ENCODE assay signal across 13 mouse cellular contexts in genomic region chr19:45596019-45596418, GRCm38 (mm10). TPM values are rescaled to one million over a fixed set of nuclear protein-coding genes. Genes with fewer than 3 reads are reported as not detected.
DNase-seq lines count a peak whose midpoint lies in the region; ATAC-seq lines count a peak whose summit lies in the region.
"Had no signal": no experiment of that assay in that cellular context is flagged by ENCODE, and none has a peak within 500 bp of the region (broad histone marks: within the 10 kb centered on the region; RNA-seq: fewer than 3 reads in every experiment).

No protein-coding gene starts in this region.

- peak; percentile 75 for ATAC-seq in midbrain, embryonic 15.5 days (replicated peaks)
- no peak for ATAC-seq in kidney, embryonic 15.5 days (replicated peaks; ENCODE audit: low FRiP score)
- ATAC-seq in liver, embryonic 12.5 days = no peak

- 9% methylated on average over 7 of the region's 7 CpGs for WGBS in midbrain, embryonic 15.5 days
- 38% methylated on average over 7 of the region's 7 CpGs for WGBS in kidney, embryonic 15.5 days
- WGBS in liver, embryonic 12.5 days (ENCODE audit: insufficient replicate concordance) = 85% methylated on average over 7 of the region's 7 CpGs

- H3K4me2 ChIP-seq in midbrain, embryonic 15.5 days = no peak overlapping the region
- no peak overlapping the region for H3K4me2 ChIP-seq in kidney, embryonic 15.5 days
- no peak overlapping the region for H3K4me2 ChIP-seq in liver, embryonic 12.5 days
- H3K4me2 ChIP-seq: lung, embryonic 14.5 days had no signal

- 0 out of 2 replicates have a peak, but pooled peaks cover 3% of the 10 kb centered on the region for H3K27me3 ChIP-seq in midbrain, embryonic 15.5 days (replicated peaks)
- H3K27me3 ChIP-seq in kidney, embryonic 15.5 days = no peaks in the 10 kb centered on the region
- no peaks in the 10 kb centered on the region for H3K27me3 ChIP-seq in liver, embryonic 12.5 days (replicated peaks)

- DNase-seq in embryo, embryonic 10 days (ENCODE audit: low spot score) = peak; percentile 51
- no peak for DNase-seq in embryo, embryonic 9.5 days (ENCODE audit: extremely low spot score)
- peak; percentile 59 for DNase-seq in embryo, embryonic 10.5 days (ENCODE audit: low spot score)
- DNase-seq in gastrocnemius, postnatal 10 days = peak; percentile 52
- no peak for DNase-seq in ovary, postnatal 10 days (ENCODE audit: low spot score)
- DNase-seq: adrenal gland, postnatal 36 days; cerebellum, adult 9-11 months; kidney, postnatal 14 days; lung, embryonic 14.5 days had no signal

- H3K27ac ChIP-seq in midbrain, embryonic 15.5 days = no peak overlapping the region
- H3K27ac ChIP-seq in kidney, embryonic 15.5 days = no peak overlapping the region
- no peak overlapping the region for H3K27ac ChIP-seq in liver, embryonic 12.5 days

- no peak overlapping the region for H3K9ac ChIP-seq in midbrain, embryonic 15.5 days
- no peak overlapping the region for H3K9ac ChIP-seq in kidney, embryonic 15.5 days
- no peak overlapping the region for H3K9ac ChIP-seq in liver, embryonic 12.5 days
- H3K9ac ChIP-seq: lung, embryonic 14.5 days had no signal

- H3K4me3 ChIP-seq in midbrain, embryonic 15.5 days = no peak overlapping the region
- no peak overlapping the region for H3K4me3 ChIP-seq in kidney, embryonic 15.5 days (replicated peaks)
- H3K4me3 ChIP-seq in liver, embryonic 12.5 days = no peak overlapping the region
- H3K4me3 ChIP-seq: myocyte had no signal

- peaks cover 11% of the 10 kb centered on the region; the same call in 1 of the 2 replicates for H3K4me1 ChIP-seq in midbrain, embryonic 15.5 days
- peaks cover 14% of the 10 kb centered on the region for H3K4me1 ChIP-seq in kidney, embryonic 15.5 days
- H3K4me1 ChIP-seq in liver, embryonic 12.5 days = peaks cover 20% of the 10 kb centered on the region

- H3K9me3 ChIP-seq in midbrain, embryonic 15.5 days = no peaks in the 10 kb centered on the region
- H3K9me3 ChIP-seq in kidney, embryonic 15.5 days (replicated peaks) = no peaks in the 10 kb centered on the region
- no peaks in the 10 kb centered on the region for H3K9me3 ChIP-seq in liver, embryonic 12.5 days (replicated peaks)

- H3K36me3 ChIP-seq in midbrain, embryonic 15.5 days (replicated peaks) = no peaks in the 10 kb centered on the region
- peaks cover 6% of the 10 kb centered on the region for H3K36me3 ChIP-seq in kidney, embryonic 15.5 days
- H3K36me3 ChIP-seq in liver, embryonic 12.5 days = peaks cover 9% of the 10 kb centered on the region

RNA-seq across cellular contexts. Expression of gene Gm17018, which starts 35.6 kb away (rescaled TPM):
- 10 to 100 TPM; 12.4 to 13.8 TPM for total RNA-seq in gastrocnemius, postnatal 10 days (2021)
- polyA plus RNA-seq in midbrain, embryonic 15.5 days (2015; fragmentation: Nextera tagmentation; extraction: Ambion mirVana) = 60.3 and 65.8 TPM in 2 replicates
- 48.9 and 53.3 TPM in 2 replicates for polyA plus RNA-seq in kidney, embryonic 15.5 days (2015; fragmentation: Nextera tagmentation; extraction: Ambion mirVana)
- polyA plus RNA-seq in liver, embryonic 12.5 days (2016; fragmentation: Nextera tagmentation; extraction: Ambion mirVana) = 21.4 and 25.5 TPM in 2 replicates

RNA-seq across cellular contexts. Expression of gene Poll, which starts 35.7 kb away (rescaled TPM):
- 10 to 100 TPM in 1 of 2 experiments, 1 to 10 TPM in 1; 8.5 to 10.4 TPM for total RNA-seq in gastrocnemius, postnatal 10 days (2021)
- 13.8 and 14.5 TPM in 2 replicates for polyA plus RNA-seq in midbrain, embryonic 15.5 days (2015; fragmentation: Nextera tagmentation; extraction: Ambion mirVana)
- 18.9 and 19.9 TPM in 2 replicates for polyA plus RNA-seq in kidney, embryonic 15.5 days (2015; fragmentation: Nextera tagmentation; extraction: Ambion mirVana)
- 9.2 and 9.9 TPM in 2 replicates for polyA plus RNA-seq in liver, embryonic 12.5 days (2016; fragmentation: Nextera tagmentation; extraction: Ambion mirVana)

Comparison
In these comparisons a context has a peak if more than half of its experiments do, and no peak if none do; other contexts are left out.
1. DNase-seq: peak in embryo, embryonic 10 days (single experiment), embryo, embryonic 10.5 days (single experiment) and gastrocnemius, postnatal 10 days (single experiment); none in embryo, embryonic 9.5 days (single experiment) and ovary, postnatal 10 days (single experiment).